Mouse (Mus musculus) lung, postnatal 0 days (tissue): ENCODE data around the gene Dysf. TPM values are rescaled to one million over a fixed set of nuclear protein-coding genes. Genes with fewer than 3 reads are reported as not detected.

Experiments
- ATAC-seq: fragments of 200-750 bp; cut with Nextera tagmentation; 2 replicates; pipeline ENCODE4 v1.8.0; 2017; ENCODE audit warnings: moderate library complexity
- DNase-seq: peaks from one replicate; pipeline ENCODE4 v3.0.0-alpha.2; 2016; ENCODE audit warnings: low spot score
- H3K27ac ChIP-seq: fragments of 300-500 bp; sonication (generic); 2 replicates; pipeline ENCODE4 v1.5.1; 2014; ENCODE audit warnings: antibody characterized with exemption, mild to moderate bottlenecking, low read length, mixed read lengths
- H3K27me3 ChIP-seq: fragments of 300-500 bp; sonication (generic); replicated peaks from 2 replicates; pipeline ENCODE4 v1.6.1; 2014; ENCODE audit warnings: low read length, mixed read lengths; ENCODE audit not compliant: insufficient read depth
- H3K36me3 ChIP-seq: fragments of 300-500 bp; sonication (generic); 2 replicates; pipeline ENCODE4 v1.6.1; 2014; ENCODE audit warnings: low read length, mixed read lengths; ENCODE audit not compliant: insufficient read depth
- H3K4me1 ChIP-seq: fragments of 300-500 bp; sonication (generic); 2 replicates; pipeline ENCODE4 v1.6.1; 2014; ENCODE audit warnings: antibody characterized with exemption, low read depth, low read length, mixed read lengths; ENCODE audit not compliant: insufficient read depth
- H3K4me2 ChIP-seq: fragments of 300-500 bp; sonication (generic); replicated peaks from 2 replicates; pipeline ENCODE4 v1.6.1; 2014; ENCODE audit warnings: low read depth, mild to moderate bottlenecking, low read length, moderate library complexity, mixed read lengths
- H3K4me3 ChIP-seq: fragments of 300-500 bp; sonication (generic); 2 replicates; pipeline ENCODE4 v1.5.1; 2014; ENCODE audit warnings: low read depth, low read length
- H3K9ac ChIP-seq: fragments of 300-500 bp; sonication (generic); replicated peaks from 2 replicates; pipeline ENCODE4 v1.6.1; 2014; ENCODE audit warnings: low read depth, mild to moderate bottlenecking
- H3K9me3 ChIP-seq: fragments of 300-500 bp; sonication (generic); 2 replicates; pipeline ENCODE4 v1.6.1; 2016; ENCODE audit warnings: low read length, mixed read lengths
- CTCF ChIP-seq: IDR thresholded peaks from 2 replicates; pipeline ENCODE4 v1.5.1; 2016; ENCODE audit warnings: antibody characterized with exemption, mild to moderate bottlenecking
- EP300 ChIP-seq: IDR thresholded peaks from 2 replicates; pipeline ENCODE4 v1.6.1; 2016; ENCODE audit warnings: antibody characterized with exemption, mild to moderate bottlenecking, control low read depth
- WGBS: fragments of 180-500 bp; shearing (Covaris S2); extraction: QIAGEN DNeasy Blood & Tissue Kit; methylation state at CpG from one replicate; pipeline ENCODE4 v1.1.7; 2014; 5-methylcytosine and 5-hydroxymethylcytosine counted together
- polyA plus RNA-seq: library from polyadenylated mRNA; unstranded; fragments of >200 nt; fragmentation: Nextera tagmentation; extraction: Ambion mirVana; gene quantifications from 2 replicates; pipeline ENCODE4 v1.2.1, GENCODE M21; 2015

The Dysf gene
- polyA plus RNA-seq, 1 experiment from 2014 or later: 6.6 TPM

DNA sequence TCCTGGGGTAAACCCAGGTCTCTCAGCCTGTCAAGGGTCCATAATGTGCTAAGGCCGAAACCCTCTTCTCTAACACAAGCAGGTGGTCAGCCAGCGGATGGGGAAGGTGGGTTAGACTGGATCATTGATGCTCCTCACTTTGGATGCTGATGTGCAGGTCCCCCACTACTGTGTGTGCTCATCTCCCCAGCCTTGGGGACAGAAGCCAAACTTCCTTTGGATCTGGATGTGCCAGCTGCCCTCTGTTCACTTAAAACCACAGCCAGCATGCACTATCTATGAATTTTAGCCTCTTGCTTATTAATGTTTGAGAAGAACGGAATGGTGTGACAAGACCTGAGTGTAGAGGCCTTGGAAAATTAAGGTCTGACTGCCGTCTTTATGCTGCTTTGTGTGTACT is 150.7 kb downstream of the Dysf start:
- no peak for DNase-seq
- H3K4me3 ChIP-seq: no peak overlapping the region
- no peaks in the 10 kb centered on the region for H3K4me1 ChIP-seq
- no peaks in the 10 kb centered on the region for H3K36me3 ChIP-seq
- H3K4me2 ChIP-seq: no peak overlapping the region
- no peak for ATAC-seq
- no peaks in the 10 kb centered on the region for H3K27me3 ChIP-seq
- H3K27ac ChIP-seq: no peak overlapping the region
- TF ChIP-seq EP300 (no peak), CTCF (no peak)
- no peak overlapping the region for H3K9ac ChIP-seq
- WGBS: 91% methylated on average over 4 of the region's 4 CpGs
- no peaks in the 10 kb centered on the region for H3K9me3 ChIP-seq

DNA sequence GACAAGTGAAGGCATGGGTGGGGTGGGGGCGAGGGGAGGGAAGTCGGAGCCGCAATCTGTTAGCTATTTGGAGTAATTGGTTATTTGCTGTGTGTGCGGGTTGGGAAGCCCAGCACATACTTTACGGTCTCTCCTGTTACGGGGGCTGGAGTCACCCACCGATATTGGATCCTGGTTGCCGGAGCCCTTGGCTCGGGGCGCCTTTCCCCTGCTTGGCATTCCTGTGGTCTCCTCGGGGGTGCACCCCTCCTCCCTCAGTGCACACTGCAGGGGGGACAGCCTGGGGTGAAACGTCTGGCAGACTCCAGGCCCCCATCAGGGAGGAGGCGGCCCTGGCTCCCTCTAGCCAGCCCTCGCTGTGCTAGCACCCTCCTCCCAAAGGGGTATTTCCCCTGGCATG is 159.2 kb downstream of the Dysf start:
- TF ChIP-seq CTCF (no peak), EP300 (no peak)
- H3K27ac ChIP-seq: no peak overlapping the region
- DNase-seq (no peak), ATAC-seq (no peak)
- H3K9me3 ChIP-seq: no peaks in the 10 kb centered on the region
- H3K27me3 ChIP-seq: no peaks in the 10 kb centered on the region
- no peaks in the 10 kb centered on the region for H3K4me1 ChIP-seq
- WGBS: 86% methylated on average over 14 of the region's 14 CpGs
- no peak overlapping the region for H3K9ac ChIP-seq
- H3K4me2 ChIP-seq: no peak overlapping the region
- H3K36me3 ChIP-seq: no peaks in the 10 kb centered on the region
- H3K4me3 ChIP-seq: no peak overlapping the region

DNA sequence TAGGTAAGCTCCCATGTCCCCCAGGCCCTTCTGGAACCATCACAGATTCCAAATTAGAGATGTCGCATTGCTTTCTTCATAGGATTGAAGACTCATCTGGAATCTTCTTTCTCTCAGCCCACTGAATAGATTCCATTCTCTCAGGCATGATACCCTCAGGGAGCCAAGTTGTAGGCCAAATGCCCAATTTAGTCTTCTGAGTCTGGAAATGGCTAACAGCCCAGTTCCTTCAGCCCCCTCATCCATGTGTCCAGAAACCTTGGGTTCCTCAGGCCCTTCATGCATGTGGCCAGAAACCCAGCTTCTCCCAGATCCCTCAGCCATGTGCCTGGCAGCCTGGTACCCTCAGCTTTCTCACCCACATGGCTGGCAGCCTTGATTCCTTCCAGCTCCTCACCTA is 160.2 kb downstream of the Dysf start:
- Histone ChIP-seq H3K27me3 (no peaks in the 10 kb centered on the region), H3K27ac (no peak overlapping the region), H3K4me1 (no peaks in the 10 kb centered on the region), H3K4me2 (no peak overlapping the region), H3K4me3 (no peak overlapping the region), H3K9ac (no peak overlapping the region), H3K9me3 (no peaks in the 10 kb centered on the region), H3K36me3 (no peaks in the 10 kb centered on the region)
- whole genome bisulfite sequencing: 100% methylated on average over 1 of the region's 1 CpGs
- no peak for ATAC-seq
- no peak for DNase-seq
- TF ChIP-seq EP300: no peak
- TF ChIP-seq CTCF: no peak

DNA sequence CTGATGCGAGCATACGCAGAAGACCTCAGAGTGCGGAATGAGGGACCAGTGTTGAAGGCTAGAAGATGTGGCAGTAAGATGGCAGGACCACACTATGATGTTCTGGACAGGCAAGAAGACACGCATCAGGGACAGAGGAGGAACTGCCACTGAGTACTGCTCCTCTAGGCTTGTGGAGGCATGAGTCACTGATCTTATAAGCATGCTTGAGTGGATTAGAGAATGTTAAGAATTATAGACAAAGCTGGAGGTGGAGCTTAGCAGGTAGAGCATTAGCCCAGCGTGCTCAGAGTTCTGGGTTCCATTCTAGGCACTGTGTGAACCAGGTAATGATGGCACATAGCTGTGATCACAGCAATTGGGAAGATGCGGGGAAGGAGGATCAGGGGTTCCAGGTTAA is 165.2 kb downstream of the Dysf start:
- H3K27ac ChIP-seq: no peak overlapping the region
- no peaks in the 10 kb centered on the region for H3K9me3 ChIP-seq
- H3K4me3 ChIP-seq: no peak overlapping the region
- H3K27me3 ChIP-seq: no peaks in the 10 kb centered on the region
- ATAC-seq: peak; percentile 57; the same call in 1 of the 2 replicates
- no peak overlapping the region for H3K9ac ChIP-seq
- H3K4me1 ChIP-seq: no peaks in the 10 kb centered on the region
- WGBS: 87% methylated on average over 6 of the region's 6 CpGs
- H3K36me3 ChIP-seq: no peaks in the 10 kb centered on the region
- peak; percentile 27 for DNase-seq
- TF ChIP-seq EP300: 0 out of 2 replicates have a peak, but pooled peaks have one; percentile 18
- no peak for TF ChIP-seq CTCF
- no peak overlapping the region for H3K4me2 ChIP-seq

DNA sequence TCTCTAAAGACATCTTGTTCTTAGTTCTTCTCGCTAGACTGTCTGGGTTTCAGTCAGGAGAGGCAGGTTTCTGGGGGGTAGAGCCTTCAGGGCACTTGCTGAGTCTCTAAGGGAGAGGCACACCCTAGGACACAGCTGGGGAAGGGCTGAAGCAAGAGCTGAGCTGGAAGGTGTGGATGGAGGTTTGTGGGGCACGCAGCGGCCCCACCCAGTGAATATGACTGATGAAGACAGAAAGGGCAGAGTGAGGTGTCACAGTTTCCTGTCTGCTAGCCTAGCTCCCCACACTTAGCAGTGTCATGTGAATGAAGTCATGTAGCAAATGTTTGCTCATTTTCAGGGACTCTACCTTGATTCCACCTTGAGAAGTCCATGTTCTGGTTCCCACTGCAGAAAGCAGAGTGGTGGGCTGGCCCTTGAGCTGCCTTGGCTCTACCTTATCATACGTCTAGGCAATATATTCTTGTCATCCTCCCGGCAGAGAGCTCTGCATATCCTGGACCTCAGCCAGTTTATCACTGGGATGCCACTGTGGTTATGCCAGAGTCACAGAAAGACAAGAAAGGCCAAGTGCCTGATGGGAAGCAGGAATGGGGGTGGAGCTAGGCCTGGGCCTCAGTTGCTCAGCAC is 170.5 kb downstream of the Dysf start:
- Histone ChIP-seq H3K27me3 (no peaks in the 10 kb centered on the region), H3K27ac (no peak overlapping the region), H3K4me1 (no peaks in the 10 kb centered on the region; the same call in 1 of the 2 replicates), H3K9ac (no peak overlapping the region), H3K4me2 (no peak overlapping the region), H3K36me3 (no peaks in the 10 kb centered on the region), H3K9me3 (no peaks in the 10 kb centered on the region), H3K4me3 (no peak overlapping the region)
- ATAC-seq (no peak), DNase-seq (no peak)
- TF ChIP-seq EP300 (no peak), CTCF (no peak)
- WGBS: 67% methylated on average over 5 of the region's 5 CpGs

DNA sequence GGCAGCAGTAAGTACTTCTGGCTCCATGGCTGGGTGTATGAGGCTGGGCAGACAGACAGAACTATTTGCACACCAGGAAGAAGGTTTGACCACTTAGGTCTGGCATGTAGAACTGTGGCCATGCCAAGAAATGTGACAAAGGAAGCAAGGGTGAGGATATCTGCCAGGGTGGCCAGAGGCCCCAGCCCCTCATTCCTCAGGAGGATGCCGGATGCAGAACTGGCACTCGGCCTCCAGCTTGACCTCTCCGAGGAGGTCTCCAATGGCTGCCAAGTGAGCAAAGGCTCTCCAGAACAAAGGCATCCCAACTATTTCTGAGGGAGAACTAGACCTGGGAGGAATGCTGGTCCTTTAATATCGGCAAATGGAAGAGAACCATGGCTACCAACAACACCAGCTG is 173.1 kb downstream of the Dysf start:
- ATAC-seq (peak; percentile 93), DNase-seq (peak; percentile 62)
- Histone ChIP-seq H3K36me3 (no peaks in the 10 kb centered on the region), H3K4me3 (no peak overlapping the region), H3K4me1 (no peaks in the 10 kb centered on the region; the same call in 1 of the 2 replicates), H3K27me3 (no peaks in the 10 kb centered on the region), H3K27ac (peak overlapping the region; percentile 34), H3K9me3 (no peaks in the 10 kb centered on the region), H3K4me2 (no peak overlapping the region), H3K9ac (no peak overlapping the region)
- peak; percentile 87 for TF ChIP-seq EP300
- no peak for TF ChIP-seq CTCF
- WGBS: 8% methylated on average over 4 of the region's 4 CpGs
